Mouse (Mus musculus) ES-CJ7 (cell line): ENCODE results near the gene Dtx3l.
A peak's percentile ranks its signal among the peaks of the same experiment; 100 is the strongest.

Experiments used
- DNase-seq: peaks from one replicate; pipeline ENCODE4 v3.0.0; 2011; ENCODE audit warnings: low read depth, low spot score

Gene Dtx3l

GRCm38 (mm10) chr16:35888910-35889309, 50.0 kb downstream of the Dtx3l start:
- no peak for DNase-seq

GRCm38 (mm10) chr16:35888174-35888573, 50.8 kb downstream of the Dtx3l start:
- DNase-seq = peak; percentile 88
